ENCODE assay signal across 15 mouse cellular contexts in genomic region chr5:20103869-20104268, GRCm38 (mm10).
"Had no signal": no experiment of that assay in that cellular context is flagged by ENCODE, and none has a peak within 500 bp of the region (broad histone marks: within the 10 kb centered on the region; RNA-seq: fewer than 3 reads in every experiment).

No protein-coding gene starts in this region.

- H3K36me3 ChIP-seq: neural tube, embryonic 12.5 days; stomach, embryonic 15.5 days had no signal

- H3K4me2 ChIP-seq: neural tube, embryonic 12.5 days; stomach, embryonic 15.5 days had no signal

- H3K9me3 ChIP-seq: neural tube, embryonic 12.5 days; stomach, embryonic 15.5 days had no signal

- DNase-seq: retina, postnatal 1 day; right cerebral cortex, adult 18-20 months; right cerebral cortex, postnatal 14 days; right cerebral cortex, postnatal 25 days; right cerebral cortex, postnatal 4 days; spleen, adult 18-20 months; thymus, adult 18-20 months; thymus, adult 2 months; thymus, postnatal 14 days; thymus, postnatal 25 days; thymus, postnatal 36 days; thymus, postnatal 4 days had no signal

- H3K4me1 ChIP-seq: neural tube, embryonic 12.5 days; stomach, embryonic 15.5 days had no signal

- H3K27me3 ChIP-seq: neural tube, embryonic 12.5 days; stomach, embryonic 15.5 days had no signal

- H3K9ac ChIP-seq: neural tube, embryonic 12.5 days; stomach, embryonic 15.5 days had no signal

- H3K4me3 ChIP-seq: neural tube, embryonic 12.5 days; stomach, embryonic 15.5 days had no signal

- H3K27ac ChIP-seq: neural tube, embryonic 12.5 days; stomach, embryonic 15.5 days; stomach, postnatal 0 days had no signal
